Mouse (Mus musculus) adrenal gland, postnatal 4 days (tissue): Measurements from ENCODE around the gene C9. TPM values are rescaled to one million over a fixed set of nuclear protein-coding genes. Genes with fewer than 3 reads are reported as not detected.

Experiments used
- DNase-seq, 2 experiments: peaks; one replicate each; pipeline ENCODE4 v3.0.0; 2021 to 2022; ENCODE audit warnings: low spot score in 2 of 2, mixed read lengths in 2 of 2
- long read RNA-seq, 2 experiments: library from polyadenylated mRNA; stranded (forward); transcript quantifications; one replicate each; pipeline ENCODE4 v2.0.0; 2021
- total RNA-seq, 2 experiments: library from RNA; stranded (reverse); gene quantifications; 2 replicates each; pipeline ENCODE4 v1.2.3; 2021

C9 gene
- total RNA-seq, result 1 to 10 TPM in 1 of 2 experiments, not detected in 1; 1.0 TPM
- long read RNA-seq, experiment 1, partial matches to known transcripts, result 1 of 2 reads
- long read RNA-seq, experiment 1, other reads (novel, unspliced or antisense), result 1 of 2 reads
- long read RNA-seq, experiment 2, result 0 reads

- DNase-seq, result no peak
Observed at GRCm38 (mm10) chr15:6445135-6445534, at the start of gene C9. C9 (plus strand) TSS chr15:6445327.

- DNase-seq, result no peak
Observed at GRCm38 (mm10) chr15:6398211-6398610, 46.9 kb upstream of the C9 start.

- no peak for DNase-seq
Observed at GRCm38 (mm10) chr15:6398881-6399280, 46.2 kb upstream of the C9 start.

- no peak for DNase-seq
Observed at GRCm38 (mm10) chr15:6400115-6400514, 45.0 kb upstream of the C9 start.

GRCm38 (mm10) chr15:6402433-6402832 is 42.7 kb upstream of the C9 start:
- no peak for DNase-seq

GRCm38 (mm10) chr15:6404172-6404571 is 41.0 kb upstream of the C9 start:
- no peak for DNase-seq

GRCm38 (mm10) chr15:6406771-6407170 is 38.4 kb upstream of the C9 start:
- no peak for DNase-seq

GRCm38 (mm10) chr15:6409031-6409430 is 36.1 kb upstream of the C9 start:
- no peak for DNase-seq

GRCm38 (mm10) chr15:6410161-6410560 is 35.0 kb upstream of the C9 start:
- no peak for DNase-seq

- DNase-seq, result no peak
Observed at GRCm38 (mm10) chr15:6411334-6411733, 33.8 kb upstream of the C9 start.

- no peak for DNase-seq
Observed at GRCm38 (mm10) chr15:6415317-6415716, 29.8 kb upstream of the C9 start.

GRCm38 (mm10) chr15:6431777-6432176 is 13.3 kb upstream of the C9 start:
- no peak for DNase-seq

GRCm38 (mm10) chr15:6432411-6432810 is 12.7 kb upstream of the C9 start:
- no peak for DNase-seq

GRCm38 (mm10) chr15:6435281-6435680 is 9.8 kb upstream of the C9 start:
- DNase-seq, result no peak

- DNase-seq, result no peak
Observed at GRCm38 (mm10) chr15:6435773-6436172, 9.4 kb upstream of the C9 start.

- no peak for DNase-seq
Observed at GRCm38 (mm10) chr15:6438685-6439084, 6.4 kb upstream of the C9 start.

- no peak for DNase-seq
Observed at GRCm38 (mm10) chr15:6444452-6444851, 675 bp upstream of the C9 start.

GRCm38 (mm10) chr15:6446181-6446580 is 1.1 kb downstream of the C9 start:
- no peak for DNase-seq

GRCm38 (mm10) chr15:6448892-6449291 is 3.8 kb downstream of the C9 start:
- no peak for DNase-seq

GRCm38 (mm10) chr15:6454461-6454860 is 9.3 kb downstream of the C9 start:
- DNase-seq, result no peak

GRCm38 (mm10) chr15:6461381-6461780 is 16.3 kb downstream of the C9 start:
- no peak for DNase-seq

GRCm38 (mm10) chr15:6463361-6463923 is 18.3 kb downstream of the C9 start:
- DNase-seq, result no peak

GRCm38 (mm10) chr15:6466995-6467394 is 21.9 kb downstream of the C9 start:
- no peak for DNase-seq

- DNase-seq, result no peak
Observed at GRCm38 (mm10) chr15:6468845-6469244, 23.7 kb downstream of the C9 start.
